Mouse (Mus musculus): ENCODE data around the gene Robo3. TPM values are rescaled to one million over a fixed set of nuclear protein-coding genes. Genes with fewer than 3 reads are reported as not detected.
A peak's percentile ranks its signal among the peaks of the same experiment; 100 is the strongest.

Robo3 gene
- polyA plus RNA-seq, 1 experiment from 2014 or later: 2.7 TPM

GRCm38 (mm10) chr9:37400585-37400984 lies 32.5 kb downstream of the Robo3 start:
- Histone ChIP-seq H3K9ac (no peak overlapping the region), H3K4me3 (no peak overlapping the region), H3K4me1 (no peaks in the 10 kb centered on the region), H3K4me2 (replicated peaks) (no peak overlapping the region), H3K27me3 (no peaks in the 10 kb centered on the region), H3K36me3 (no peaks in the 10 kb centered on the region), H3K27ac (no peak overlapping the region), H3K9me3 (no peaks in the 10 kb centered on the region)
- ATAC-seq (ENCODE audit: insufficient number of reproducible peaks, insufficient read depth, low FRiP score, low TSS enrichment): no peak
- 88% methylated on average over 2 of the region's 2 CpGs for WGBS

GRCm38 (mm10) chr9:37393482-37394131 lies 39.4 kb downstream of the Robo3 start:
- Histone ChIP-seq H3K4me3 (no peak overlapping the region), H3K4me1 (no peaks in the 10 kb centered on the region), H3K9me3 (no peaks in the 10 kb centered on the region), H3K27ac (no peak overlapping the region), H3K36me3 (no peaks in the 10 kb centered on the region), H3K9ac (no peak overlapping the region), H3K27me3 (no peaks in the 10 kb centered on the region), H3K4me2 (replicated peaks) (no peak overlapping the region)
- ATAC-seq (ENCODE audit: insufficient number of reproducible peaks, insufficient read depth, low FRiP score, low TSS enrichment): no peak
- WGBS: 73% methylated on average over 8 of the region's 8 CpGs

- no peak overlapping the region for H3K4me2 ChIP-seq (replicated peaks)
- WGBS: 72% methylated on average over 2 of the region's 2 CpGs
- no peaks in the 10 kb centered on the region for H3K9me3 ChIP-seq
- H3K27ac ChIP-seq: no peak overlapping the region
- no peak overlapping the region for H3K9ac ChIP-seq
- H3K4me3 ChIP-seq: no peak overlapping the region
- H3K27me3 ChIP-seq: no peaks in the 10 kb centered on the region
- H3K36me3 ChIP-seq: no peaks in the 10 kb centered on the region
- ATAC-seq (ENCODE audit: insufficient number of reproducible peaks, insufficient read depth, low FRiP score, low TSS enrichment): no peak
- H3K4me1 ChIP-seq: no peaks in the 10 kb centered on the region
These were observed 41.0 kb downstream of the Robo3 start for GRCm38 (mm10) chr9:37392071-37392470.

GRCm38 (mm10) chr9:37390891-37391290 lies 42.2 kb downstream of the Robo3 start:
- Histone ChIP-seq H3K36me3 (no peaks in the 10 kb centered on the region), H3K27ac (no peak overlapping the region), H3K4me1 (no peaks in the 10 kb centered on the region), H3K27me3 (peaks cover 3% of the 10 kb centered on the region), H3K4me2 (replicated peaks) (no peak overlapping the region), H3K4me3 (no peak overlapping the region), H3K9ac (no peak overlapping the region), H3K9me3 (no peaks in the 10 kb centered on the region)
- ATAC-seq (ENCODE audit: insufficient number of reproducible peaks, insufficient read depth, low FRiP score, low TSS enrichment): no peak
- 69% methylated on average over 2 of the region's 2 CpGs for WGBS

- peak; percentile 67 for ATAC-seq (ENCODE audit: insufficient number of reproducible peaks, insufficient read depth, low FRiP score, low TSS enrichment)
- Histone ChIP-seq H3K27me3 (peaks cover 30% of the 10 kb centered on the region), H3K4me3 (peak overlapping the region; percentile 37), H3K4me1 (no peaks in the 10 kb centered on the region), H3K36me3 (no peaks in the 10 kb centered on the region), H3K9ac (peak overlapping the region; percentile 56), H3K9me3 (no peaks in the 10 kb centered on the region), H3K27ac (no peak overlapping the region), H3K4me2 (replicated peaks) (peak overlapping the region; percentile 77)
- WGBS: 7% methylated on average over 49 of the region's 54 CpGs
These were observed 48.5 kb downstream of the Robo3 start for GRCm38 (mm10) chr9:37384284-37385182.

GRCm38 (mm10) chr9:37383161-37383560 lies 49.9 kb downstream of the Robo3 start:
- Histone ChIP-seq H3K27ac (no peak overlapping the region), H3K9ac (no peak overlapping the region), H3K36me3 (no peaks in the 10 kb centered on the region), H3K4me1 (no peaks in the 10 kb centered on the region), H3K9me3 (no peaks in the 10 kb centered on the region), H3K4me3 (no peak overlapping the region), H3K4me2 (replicated peaks) (no peak overlapping the region), H3K27me3 (peaks cover 30% of the 10 kb centered on the region)
- no peak for ATAC-seq (ENCODE audit: insufficient number of reproducible peaks, insufficient read depth, low FRiP score, low TSS enrichment)
- WGBS: 87% methylated on average over 6 of the region's 6 CpGs

GRCm38 (mm10) chr9:37375718-37376117 lies 57.3 kb downstream of the Robo3 start:
- H3K4me3 ChIP-seq: no peak overlapping the region
- H3K9ac ChIP-seq: no peak overlapping the region
- H3K27me3 ChIP-seq: no peaks in the 10 kb centered on the region
- no peaks in the 10 kb centered on the region for H3K36me3 ChIP-seq
- no peak overlapping the region for H3K4me2 ChIP-seq (replicated peaks)
- no peak for ATAC-seq (ENCODE audit: insufficient number of reproducible peaks, insufficient read depth, low FRiP score, low TSS enrichment)
- H3K4me1 ChIP-seq: no peaks in the 10 kb centered on the region
- H3K27ac ChIP-seq: no peak overlapping the region
- no peaks in the 10 kb centered on the region for H3K9me3 ChIP-seq
- WGBS: 89% methylated on average over 5 of the region's 5 CpGs

- Histone ChIP-seq H3K4me3 (no peak overlapping the region), H3K9ac (no peak overlapping the region), H3K36me3 (no peaks in the 10 kb centered on the region), H3K27me3 (no peaks in the 10 kb centered on the region), H3K4me1 (no peaks in the 10 kb centered on the region), H3K4me2 (replicated peaks) (no peak overlapping the region), H3K9me3 (no peaks in the 10 kb centered on the region), H3K27ac (no peak overlapping the region)
- no peak for ATAC-seq (ENCODE audit: insufficient number of reproducible peaks, insufficient read depth, low FRiP score, low TSS enrichment)
- 88% methylated on average over 7 of the region's 7 CpGs for WGBS
These were observed 61.7 kb downstream of the Robo3 start for GRCm38 (mm10) chr9:37371232-37371801.

- ATAC-seq (ENCODE audit: insufficient number of reproducible peaks, insufficient read depth, low FRiP score, low TSS enrichment): no peak
- H3K27me3 ChIP-seq: no peaks in the 10 kb centered on the region
- WGBS: 82% methylated on average over 8 of the region's 8 CpGs
- H3K4me1 ChIP-seq: no peaks in the 10 kb centered on the region
- H3K9ac ChIP-seq: no peak overlapping the region
- no peaks in the 10 kb centered on the region for H3K9me3 ChIP-seq
- no peak overlapping the region for H3K27ac ChIP-seq
- no peak overlapping the region for H3K4me3 ChIP-seq
- H3K4me2 ChIP-seq (replicated peaks): no peak overlapping the region
- H3K36me3 ChIP-seq: no peaks in the 10 kb centered on the region
These were observed 64.2 kb downstream of the Robo3 start for GRCm38 (mm10) chr9:37368860-37369259.

- H3K4me1 ChIP-seq: no peaks in the 10 kb centered on the region
- no peaks in the 10 kb centered on the region for H3K27me3 ChIP-seq
- H3K4me2 ChIP-seq (replicated peaks): no peak overlapping the region
- H3K36me3 ChIP-seq: no peaks in the 10 kb centered on the region
- H3K4me3 ChIP-seq: no peak overlapping the region
- no peaks in the 10 kb centered on the region for H3K9me3 ChIP-seq
- no peak overlapping the region for H3K27ac ChIP-seq
- no peak for ATAC-seq (ENCODE audit: insufficient number of reproducible peaks, insufficient read depth, low FRiP score, low TSS enrichment)
- H3K9ac ChIP-seq: no peak overlapping the region
- 77% methylated on average over 11 of the region's 11 CpGs for WGBS
These were observed 64.8 kb downstream of the Robo3 start for GRCm38 (mm10) chr9:37368081-37368830.

- no peak for ATAC-seq (ENCODE audit: insufficient number of reproducible peaks, insufficient read depth, low FRiP score, low TSS enrichment)
- Histone ChIP-seq H3K9ac (no peak within 1 kb of the TSS), H3K36me3 (no peaks in the 10 kb centered on the region), H3K9me3 (no peaks in the 10 kb centered on the region), H3K4me3 (no peak within 1 kb of the TSS), H3K4me1 (no peaks in the 10 kb centered on the region), H3K27ac (no peak within 1 kb of the TSS), H3K27me3 (no peaks in the 10 kb centered on the region), H3K4me2 (replicated peaks) (no peak within 1 kb of the TSS)
- WGBS: 81% methylated on average over 17 of the region's 17 CpGs
These were observed 65.6 kb downstream of the Robo3 start, which contains the start of gene Hepacam for GRCm38 (mm10) chr9:37367301-37368080. TSS of gene Hepacam (plus strand) at chr9:37367351.
